Mouse (Mus musculus): ENCODE results near the gene Nccrp1. TPM values are rescaled to one million over a fixed set of nuclear protein-coding genes. Genes with fewer than 3 reads are reported as not detected.
"Not testable (repeated sequence)": the region's sequence is repeated elsewhere in the genome, so short reads cannot be mapped to it uniquely, and the experiment has no call there.

The Nccrp1 gene
- total RNA-seq, 1 experiment from 2014 or later: not detected

- no peak for ATAC-seq (replicated peaks; ENCODE audit: insufficient number of reproducible peaks, low FRiP score, low TSS enrichment, poor library complexity, severe bottlenecking)
Observed at GRCm38 (mm10) chr7:28544051-28544601, 2.9 kb downstream of the Nccrp1 start.

GRCm38 (mm10) chr7:28540526-28540925, 6.5 kb downstream of the Nccrp1 start, which contains the start of gene Sycn:
Gene Sycn, plus strand, starts transcription at chr7:28540885.
- no peak for ATAC-seq (replicated peaks; ENCODE audit: insufficient number of reproducible peaks, low FRiP score, low TSS enrichment, poor library complexity, severe bottlenecking)

GRCm38 (mm10) chr7:28538886-28539285, 8.2 kb downstream of the Nccrp1 start:
- ATAC-seq (replicated peaks; ENCODE audit: insufficient number of reproducible peaks, low FRiP score, low TSS enrichment, poor library complexity, severe bottlenecking): not testable (repeated sequence)

GRCm38 (mm10) chr7:28532005-28532404, 15.0 kb downstream of the Nccrp1 start:
- no peak for ATAC-seq (replicated peaks; ENCODE audit: insufficient number of reproducible peaks, low FRiP score, low TSS enrichment, poor library complexity, severe bottlenecking)

- peak; percentile 87 for ATAC-seq (replicated peaks; ENCODE audit: insufficient number of reproducible peaks, low FRiP score, low TSS enrichment, poor library complexity, severe bottlenecking)
Observed at GRCm38 (mm10) chr7:28527922-28528719, 18.9 kb downstream of the Nccrp1 start.

- ATAC-seq (replicated peaks; ENCODE audit: insufficient number of reproducible peaks, low FRiP score, low TSS enrichment, poor library complexity, severe bottlenecking): not testable (repeated sequence)
Observed at GRCm38 (mm10) chr7:28522536-28522935, 24.5 kb downstream of the Nccrp1 start, which contains the start of gene Ifnl3. Gene Ifnl3, plus strand, starts transcription at chr7:28522836.

- ATAC-seq (replicated peaks; ENCODE audit: insufficient number of reproducible peaks, low FRiP score, low TSS enrichment, poor library complexity, severe bottlenecking): no peak
Observed at GRCm38 (mm10) chr7:28511441-28511840, 35.6 kb downstream of the Nccrp1 start.

GRCm38 (mm10) chr7:28510405-28510974, 36.6 kb downstream of the Nccrp1 start, which contains the start of gene Ifnl2:
Gene Ifnl2, minus strand, starts transcription at chr7:28510455.
- not testable (repeated sequence) for ATAC-seq (replicated peaks; ENCODE audit: insufficient number of reproducible peaks, low FRiP score, low TSS enrichment, poor library complexity, severe bottlenecking)

GRCm38 (mm10) chr7:28509121-28509520, 37.9 kb downstream of the Nccrp1 start:
- ATAC-seq (replicated peaks; ENCODE audit: insufficient number of reproducible peaks, low FRiP score, low TSS enrichment, poor library complexity, severe bottlenecking): not testable (repeated sequence)

- ATAC-seq (replicated peaks; ENCODE audit: insufficient number of reproducible peaks, low FRiP score, low TSS enrichment, poor library complexity, severe bottlenecking): no peak
Observed at GRCm38 (mm10) chr7:28505585-28505984, 41.5 kb downstream of the Nccrp1 start.

- ATAC-seq (replicated peaks; ENCODE audit: insufficient number of reproducible peaks, low FRiP score, low TSS enrichment, poor library complexity, severe bottlenecking): no peak
Observed at GRCm38 (mm10) chr7:28495426-28495825, 51.6 kb downstream of the Nccrp1 start.

Other genes starting within 250 kb of the Nccrp1 start
- not detected in 3 replicates for gene Dll3, start 245.0 kb downstream of the Nccrp1 start, total RNA-seq (2017)
- gene Timm50, start 235.2 kb downstream of the Nccrp1 start, total RNA-seq (2017): 12.4 to 37.0 TPM (median 19.8 TPM) in 3 replicates
- gene Supt5, start 208.5 kb downstream of the Nccrp1 start, total RNA-seq (2017): 118 to 138 TPM (median 122 TPM) in 3 replicates
- gene Rps16, start 196.6 kb downstream of the Nccrp1 start, total RNA-seq (2017): 691 to 731 TPM (median 723 TPM) in 3 replicates
- 8.4 to 13.1 TPM (median 12.7 TPM) in 3 replicates for gene Plekhg2, start 174.7 kb downstream of the Nccrp1 start, total RNA-seq (2017)
- gene Zfp36, start 167.0 kb downstream of the Nccrp1 start, total RNA-seq (2017): 140 to 403 TPM (median 154 TPM) in 3 replicates
- gene Med29, start 154.5 kb downstream of the Nccrp1 start, total RNA-seq (2017): 6.9 to 12.3 TPM (median 12.0 TPM) in 3 replicates
- 162 to 264 TPM (median 189 TPM) in 3 replicates for gene Paf1, start 154.3 kb downstream of the Nccrp1 start, total RNA-seq (2017)
- gene Gmfg, start 109.8 kb downstream of the Nccrp1 start, total RNA-seq (2017): 496 to 674 TPM (median 637 TPM) in 3 replicates
- 0.78 to 1.3 TPM in 2 of 3 replicates, not detected in the other for gene Lrfn1, start 95.3 kb downstream of the Nccrp1 start, total RNA-seq (2017)
- not detected in 3 replicates for gene Ifnl2, start 36.8 kb downstream of the Nccrp1 start, total RNA-seq (2017)
- not detected in 3 replicates for gene Ifnl3, start 24.4 kb downstream of the Nccrp1 start, total RNA-seq (2017)
- not detected in 3 replicates for gene Sycn, start 6.4 kb downstream of the Nccrp1 start, total RNA-seq (2017)
- gene Samd4b, start 50.9 kb upstream of the Nccrp1 start, total RNA-seq (2017): 7.1 to 11.4 TPM (median 10.1 TPM) in 3 replicates
- gene Pak4, start 50.9 kb upstream of the Nccrp1 start, total RNA-seq (2017): 3.8 to 7.5 TPM (median 4.7 TPM) in 3 replicates
- gene Acp7, start 84.1 kb upstream of the Nccrp1 start, total RNA-seq (2017): not detected in 3 replicates
- 0.64 to 1.3 TPM (median 0.87 TPM) in 3 replicates for gene Fbxo27, start 145.6 kb upstream of the Nccrp1 start, total RNA-seq (2017)
- 4.9 TPM in 1 of 3 replicates, not detected in the others for gene Fbxo17, start 169.6 kb upstream of the Nccrp1 start, total RNA-seq (2017)
- gene Mrps12, start 194.6 kb upstream of the Nccrp1 start, total RNA-seq (2017): 31.4 to 44.6 TPM (median 33.7 TPM) in 3 replicates
- gene Sars2, start 194.7 kb upstream of the Nccrp1 start, total RNA-seq (2017): 2.7 to 8.8 TPM (median 3.8 TPM) in 3 replicates
- gene Ccer2, start 208.9 kb upstream of the Nccrp1 start, total RNA-seq (2017): not detected in 3 replicates
- gene Sirt2, start 219.5 kb upstream of the Nccrp1 start, total RNA-seq (2017): 32.9 to 55.7 TPM (median 54.2 TPM) in 3 replicates
- gene Nfkbib, start 220.3 kb upstream of the Nccrp1 start, total RNA-seq (2017): 25.0 to 46.0 TPM (median 30.1 TPM) in 3 replicates
- 57.3 to 157 TPM (median 67.9 TPM) in 3 replicates for gene Rinl, start 241.7 kb upstream of the Nccrp1 start, total RNA-seq (2017)

Data from monocyte, adult 5-6 weeks (primary cell).